Mouse (Mus musculus) olfactory bulb, adult 2 months (tissue): Measurements from ENCODE around the gene 2610528J11Rik.

Experiments used
- CTCF ChIP-seq: fragments of 200-500 bp; IDR thresholded peaks from 2 replicates; pipeline ENCODE4 v1.5.1; 2012; ENCODE audit warnings: low read depth, mild to moderate bottlenecking, low read length, moderate library complexity; ENCODE audit not compliant: insufficient read depth
- POLR2A ChIP-seq: fragments of 200-500 bp; IDR thresholded peaks from 2 replicates; pipeline ENCODE4 v1.6.1; 2012; ENCODE audit warnings: mild to moderate bottlenecking, low read depth, low read length, moderate library complexity; ENCODE audit not compliant: insufficient read depth

GRCm38 (mm10) chr4:118571441-118571840, 44.6 kb downstream of the 2610528J11Rik start:
- TF ChIP-seq POLR2A = no peak
- TF ChIP-seq CTCF = no peak
